Mouse (Mus musculus) kidney, embryonic 16.5 days (tissue): Measurements from ENCODE around the gene Ugcg. TPM values are rescaled to one million over a fixed set of nuclear protein-coding genes. Genes with fewer than 3 reads are reported as not detected.

Experiments
- ATAC-seq: fragments of 200-750 bp; cut with Nextera tagmentation; 2 replicates; pipeline ENCODE4 v1.8.0; 2017; ENCODE audit warnings: moderate TSS enrichment; ENCODE audit not compliant: low FRiP score, low TSS enrichment
- H3K27ac ChIP-seq: fragments of 300-500 bp; sonication (generic); 2 replicates; pipeline ENCODE4 v1.5.1; 2014; ENCODE audit warnings: low read length
- H3K27me3 ChIP-seq: fragments of 300-500 bp; sonication (generic); 2 replicates; pipeline ENCODE4 v1.6.1; 2014; ENCODE audit warnings: low read length, control low read depth, mixed read lengths; ENCODE audit not compliant: insufficient read depth
- H3K36me3 ChIP-seq: fragments of 300-500 bp; sonication (generic); 2 replicates; pipeline ENCODE4 v1.6.1; 2014; ENCODE audit warnings: low read length, control low read depth, mixed read lengths; ENCODE audit not compliant: insufficient read depth
- H3K4me1 ChIP-seq: fragments of 300-500 bp; sonication (generic); 2 replicates; pipeline ENCODE4 v1.6.1; 2014; ENCODE audit warnings: low read length, control low read depth, mixed read lengths; ENCODE audit not compliant: insufficient read depth
- H3K4me2 ChIP-seq: fragments of 300-500 bp; sonication (generic); replicated peaks from 2 replicates; pipeline ENCODE4 v1.6.1; 2014; ENCODE audit warnings: low read depth, low read length
- H3K4me3 ChIP-seq: fragments of 300-500 bp; sonication (generic); 2 replicates; pipeline ENCODE4 v1.5.1; 2014; ENCODE audit warnings: mild to moderate bottlenecking, low read length
- H3K9ac ChIP-seq: fragments of 300-500 bp; sonication (generic); replicated peaks from 2 replicates; pipeline ENCODE4 v1.6.1; 2014; ENCODE audit warnings: low read length
- H3K9me3 ChIP-seq: fragments of 300-500 bp; sonication (generic); 2 replicates; pipeline ENCODE4 v1.6.1; 2016; ENCODE audit warnings: low read length, control low read depth
- WGBS: fragments of 180-500 bp; shearing (Covaris S2); extraction: QIAGEN DNeasy Blood & Tissue Kit; methylation state at CpG from one replicate; pipeline ENCODE4 v1.1.7; 2014; 5-methylcytosine and 5-hydroxymethylcytosine counted together
- polyA plus RNA-seq: library from polyadenylated mRNA; unstranded; fragments of >200 nt; fragmentation: Nextera tagmentation; extraction: Ambion mirVana; gene quantifications from 2 replicates; pipeline ENCODE4 v1.2.1, GENCODE M21; 2015

Ugcg gene
- polyA plus RNA-seq, 1 experiment from 2014 or later: 6.7 TPM

- H3K27ac ChIP-seq: no peak overlapping the region
- H3K4me1 ChIP-seq: no peaks in the 10 kb centered on the region
- H3K9ac ChIP-seq: no peak overlapping the region
- WGBS: 90% methylated on average over 23 of the region's 23 CpGs
- no peak overlapping the region for H3K4me3 ChIP-seq
- H3K27me3 ChIP-seq: no peaks in the 10 kb centered on the region
- no peak for ATAC-seq
- H3K4me2 ChIP-seq: no peak overlapping the region
- H3K36me3 ChIP-seq: no peaks in the 10 kb centered on the region
- H3K9me3 ChIP-seq: no peaks in the 10 kb centered on the region
Observed at GRCm38 (mm10) chr4:59234451-59235216, 45.6 kb downstream of the Ugcg start.

DNA sequence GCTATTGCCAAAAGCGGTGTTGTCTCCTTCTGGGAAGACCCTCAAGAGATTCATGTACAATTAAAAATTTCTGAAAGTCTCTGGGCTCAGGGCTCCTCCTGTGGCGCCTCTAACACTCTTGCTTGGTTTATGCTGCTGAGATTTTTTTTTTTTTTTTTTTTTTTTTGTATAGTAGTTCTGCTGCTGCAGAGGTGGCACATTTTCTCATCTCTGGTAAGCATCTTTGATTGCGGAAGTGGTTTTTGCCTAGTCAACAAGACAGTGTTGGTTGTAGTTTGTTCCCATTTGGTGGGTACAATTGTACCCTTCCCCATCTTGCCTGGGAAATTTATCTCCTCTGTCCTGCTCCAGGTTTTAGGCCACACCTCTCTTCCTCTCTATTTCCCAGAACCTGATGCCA is 47.3 kb downstream of the Ugcg start:
- Histone ChIP-seq H3K9ac (no peak overlapping the region), H3K4me3 (no peak overlapping the region), H3K9me3 (no peaks in the 10 kb centered on the region), H3K27me3 (no peaks in the 10 kb centered on the region), H3K36me3 (no peaks in the 10 kb centered on the region), H3K27ac (no peak overlapping the region), H3K4me1 (no peaks in the 10 kb centered on the region), H3K4me2 (no peak overlapping the region)
- 91% methylated on average over 3 of the region's 3 CpGs for WGBS
- no peak for ATAC-seq

DNA sequence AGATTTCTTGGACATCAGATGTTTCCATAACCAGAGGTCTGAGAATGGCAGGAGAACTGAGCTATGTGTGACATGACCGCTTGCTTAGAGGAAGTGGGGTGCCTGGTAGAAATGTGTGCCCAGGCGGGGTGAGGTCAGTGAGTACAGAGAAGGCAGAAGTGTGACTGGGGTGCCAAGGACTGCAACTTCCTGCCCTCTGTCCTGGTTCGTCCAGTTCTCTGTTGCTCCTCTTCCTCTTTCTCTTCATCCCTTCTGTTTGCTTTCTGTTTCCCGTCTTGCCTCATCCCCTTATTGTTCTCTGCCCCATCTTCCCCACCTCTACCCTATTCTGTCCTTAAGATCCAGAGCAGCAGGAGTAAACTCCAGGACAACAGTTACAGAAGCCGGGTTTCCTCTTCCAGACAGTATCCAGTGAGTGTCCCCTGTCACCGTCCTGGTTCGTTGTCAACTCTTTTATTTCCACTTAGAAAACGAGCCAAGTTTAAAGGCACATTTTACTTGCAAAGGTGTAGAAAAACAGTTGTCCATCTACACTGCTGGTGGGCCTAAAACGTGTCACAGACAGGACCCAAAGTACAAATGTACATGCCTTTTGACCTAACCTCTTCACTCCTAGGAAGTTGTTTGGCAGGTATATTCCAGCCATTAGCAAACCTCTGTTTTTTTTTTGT is 49.7 kb downstream of the Ugcg start:
- no peak for ATAC-seq
- Histone ChIP-seq H3K4me3 (no peak overlapping the region), H3K4me1 (no peaks in the 10 kb centered on the region), H3K9ac (no peak overlapping the region), H3K9me3 (no peaks in the 10 kb centered on the region), H3K27me3 (no peaks in the 10 kb centered on the region), H3K27ac (0 out of 2 replicates have a peak overlapping the region, but pooled peaks have one; percentile 25), H3K36me3 (no peaks in the 10 kb centered on the region), H3K4me2 (no peak overlapping the region)
- 54% methylated on average over 9 of the region's 9 CpGs for WGBS

DNA sequence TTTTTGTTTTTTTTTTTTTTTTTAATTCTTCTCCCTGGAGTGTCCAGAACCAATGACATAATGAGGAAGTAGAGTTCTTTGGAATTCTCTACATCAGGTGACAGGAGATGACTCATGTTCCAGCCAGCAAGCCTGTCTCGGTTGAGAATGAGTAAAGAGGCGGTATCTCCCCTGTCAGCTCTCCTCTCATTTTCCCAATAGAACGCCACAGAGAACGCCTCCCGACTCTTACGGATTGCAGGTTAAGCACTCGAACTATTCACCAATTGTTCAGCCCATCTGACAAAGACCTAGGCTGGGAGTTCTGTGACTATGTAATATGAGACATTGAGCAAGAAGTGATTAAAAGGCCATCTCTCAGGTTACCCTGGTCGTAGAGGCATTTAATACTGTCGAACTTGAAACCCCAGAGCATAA is 50.3 kb downstream of the Ugcg start:
- Histone ChIP-seq H3K27me3 (no peaks in the 10 kb centered on the region), H3K36me3 (no peaks in the 10 kb centered on the region), H3K4me3 (no peak overlapping the region), H3K4me1 (no peaks in the 10 kb centered on the region), H3K9ac (no peak overlapping the region), H3K27ac (no peak overlapping the region), H3K9me3 (no peaks in the 10 kb centered on the region), H3K4me2 (peak overlapping the region; percentile 13)
- 7% methylated on average over 9 of the region's 9 CpGs for WGBS
- no peak for ATAC-seq

DNA sequence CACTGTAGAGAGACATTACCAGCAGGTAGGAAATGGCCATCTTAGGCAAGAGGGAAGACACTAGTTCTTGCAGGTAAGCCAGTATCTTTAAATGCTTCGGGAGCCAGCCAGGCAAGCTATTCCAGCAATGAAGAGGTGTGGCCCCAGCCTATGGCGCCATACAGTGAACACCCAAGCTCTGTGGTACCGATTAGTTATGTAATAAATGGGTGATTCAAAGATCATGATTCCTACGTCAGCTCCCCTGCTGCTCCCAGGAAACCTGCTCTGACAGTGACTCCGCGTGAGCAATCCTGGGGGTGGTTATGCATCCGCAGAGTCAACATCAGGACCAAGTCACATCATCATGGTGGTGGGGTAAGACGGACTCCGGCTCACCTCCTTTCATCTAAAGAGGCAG is 51.1 kb downstream of the Ugcg start:
- Histone ChIP-seq H3K4me1 (no peaks in the 10 kb centered on the region), H3K36me3 (no peaks in the 10 kb centered on the region), H3K9me3 (no peaks in the 10 kb centered on the region), H3K27me3 (no peaks in the 10 kb centered on the region), H3K27ac (no peak overlapping the region), H3K4me2 (no peak overlapping the region), H3K9ac (no peak overlapping the region), H3K4me3 (no peak overlapping the region)
- no peak for ATAC-seq
- 95% methylated on average over 9 of the region's 9 CpGs for WGBS

GRCm38 (mm10) chr4:59241096-59241495 is 52.0 kb downstream of the Ugcg start:
- 94% methylated on average over 4 of the region's 4 CpGs for WGBS
- no peak overlapping the region for H3K4me2 ChIP-seq
- no peak for ATAC-seq

DNA sequence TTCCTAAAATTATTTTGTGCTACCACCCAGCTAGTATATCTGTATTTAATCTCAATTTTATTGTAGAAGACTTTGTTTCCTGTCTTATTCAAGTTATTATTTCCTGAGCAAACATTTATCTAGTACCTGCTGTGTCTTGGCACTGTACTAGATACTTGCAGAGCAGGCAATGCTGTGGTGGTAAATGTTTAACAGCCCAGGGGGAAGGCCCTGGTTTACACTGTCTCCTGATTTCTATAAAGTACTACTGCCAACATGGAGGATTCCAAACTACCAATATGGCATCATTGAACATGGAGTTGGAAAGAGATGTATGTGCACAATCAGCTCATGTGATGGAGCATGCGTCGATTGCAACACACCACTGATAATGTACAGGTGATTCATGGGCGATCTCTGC is 53.2 kb downstream of the Ugcg start:
- no peaks in the 10 kb centered on the region for H3K9me3 ChIP-seq
- H3K4me1 ChIP-seq: no peaks in the 10 kb centered on the region
- no peak overlapping the region for H3K4me2 ChIP-seq
- H3K9ac ChIP-seq: no peak overlapping the region
- no peaks in the 10 kb centered on the region for H3K27me3 ChIP-seq
- WGBS: 95% methylated on average over 3 of the region's 3 CpGs
- no peak for ATAC-seq
- no peak overlapping the region for H3K4me3 ChIP-seq
- no peaks in the 10 kb centered on the region for H3K36me3 ChIP-seq
- H3K27ac ChIP-seq: no peak overlapping the region

More at GRCm38 (mm10) chr4:59241096-59241495, 52.0 kb downstream of the Ugcg start:
- Histone ChIP-seq H3K27me3 (no peaks in the 10 kb centered on the region), H3K4me1 (no peaks in the 10 kb centered on the region), H3K4me3 (no peak overlapping the region), H3K36me3 (no peaks in the 10 kb centered on the region), H3K9me3 (no peaks in the 10 kb centered on the region), H3K9ac (no peak overlapping the region), H3K27ac (no peak overlapping the region)

DNA sequence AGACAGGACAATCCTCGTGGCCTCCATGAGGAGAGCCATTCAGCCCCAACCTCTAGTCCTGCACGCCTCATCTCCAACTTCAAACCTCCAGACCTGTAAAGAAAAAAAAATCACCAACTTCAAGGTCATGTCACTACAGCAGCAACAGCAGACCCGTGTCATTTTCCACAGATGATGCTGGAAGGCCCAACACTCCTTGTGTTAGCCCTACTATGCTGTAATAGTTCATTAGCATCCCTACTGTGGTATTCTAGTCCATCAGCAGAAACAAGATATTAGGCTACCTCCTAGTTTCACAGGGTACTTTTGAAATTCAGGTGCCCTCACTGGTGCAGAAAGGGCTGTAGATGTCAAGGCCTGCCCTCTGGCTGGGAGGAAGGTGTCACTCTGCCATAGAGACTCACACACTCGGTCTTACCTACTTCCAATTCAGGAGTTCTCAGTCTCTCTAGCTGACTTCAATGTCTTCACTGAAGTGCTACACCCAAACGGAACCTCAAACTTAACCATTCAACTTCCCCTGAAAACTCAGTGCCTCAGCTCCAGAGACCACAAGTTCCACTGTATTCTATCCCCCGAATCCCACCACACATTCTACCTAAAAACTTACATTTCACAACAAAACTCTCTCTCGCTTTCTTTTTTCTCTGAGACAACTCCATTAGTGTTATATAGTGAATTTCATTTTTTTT is 54.9 kb downstream of the Ugcg start:
- 78% methylated on average over 7 of the region's 7 CpGs for WGBS
- Histone ChIP-seq H3K27ac (no peak overlapping the region), H3K36me3 (no peaks in the 10 kb centered on the region), H3K4me1 (no peaks in the 10 kb centered on the region), H3K9ac (no peak overlapping the region), H3K4me2 (no peak overlapping the region), H3K9me3 (no peaks in the 10 kb centered on the region), H3K4me3 (no peak overlapping the region), H3K27me3 (no peaks in the 10 kb centered on the region)
- ATAC-seq: no peak

DNA sequence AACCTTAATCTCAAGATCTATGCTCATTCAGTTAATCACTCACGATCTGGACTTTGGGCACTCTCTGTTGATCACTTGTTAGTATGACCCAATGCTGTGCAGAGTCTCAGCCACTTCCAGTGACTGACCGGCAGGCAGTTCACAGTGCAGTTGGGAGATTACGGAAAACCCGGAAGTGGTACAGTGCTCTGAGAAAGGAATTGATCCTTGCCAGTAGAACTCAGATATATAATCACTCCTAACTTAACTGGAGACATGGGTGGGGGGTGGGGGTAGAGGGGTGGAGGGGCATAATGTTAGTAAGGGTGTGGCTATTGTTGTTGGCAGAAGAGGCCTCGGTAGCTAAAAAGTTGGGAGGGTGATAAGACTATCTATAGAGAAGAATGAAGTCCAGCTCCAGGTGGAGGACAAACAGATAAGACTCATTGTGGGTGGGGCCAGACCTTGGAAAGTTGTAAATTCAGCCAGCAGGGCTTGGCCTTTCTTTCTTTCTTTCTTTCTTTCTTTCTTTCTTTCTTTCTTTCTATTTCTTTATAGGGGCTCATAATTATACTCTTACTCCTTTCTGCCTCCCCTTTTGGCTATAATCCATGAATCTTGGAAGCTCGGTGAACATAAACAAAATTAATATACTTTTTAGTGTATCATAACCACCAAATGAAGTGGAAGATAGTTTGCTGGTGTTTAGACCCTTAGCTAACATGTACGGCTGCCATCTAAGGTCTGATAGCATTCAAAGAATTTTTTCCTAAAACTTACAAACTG is 55.9 kb downstream of the Ugcg start:
- no peaks in the 10 kb centered on the region for H3K4me1 ChIP-seq
- no peak for ATAC-seq
- no peak overlapping the region for H3K27ac ChIP-seq
- 73% methylated on average over 7 of the region's 7 CpGs for WGBS
- H3K9ac ChIP-seq: no peak overlapping the region
- no peaks in the 10 kb centered on the region for H3K36me3 ChIP-seq
- H3K9me3 ChIP-seq: no peaks in the 10 kb centered on the region
- H3K4me3 ChIP-seq: no peak overlapping the region
- no peaks in the 10 kb centered on the region for H3K27me3 ChIP-seq
- H3K4me2 ChIP-seq: no peak overlapping the region
